Mouse (Mus musculus) myocyte (in vitro differentiated cells): Measurements from ENCODE around the gene Ctdsp2.

Experiments used
- CEBPB ChIP-seq: IDR thresholded peaks from 2 replicates; pipeline ENCODE4 v1.6.1; 2011; ENCODE audit warnings: mild to moderate bottlenecking, moderate library complexity; ENCODE audit not compliant: poor library complexity, insufficient read depth, severe bottlenecking
- E2F4 ChIP-seq: IDR thresholded peaks from one replicate; pipeline ENCODE4 v1.6.1; 2011; ENCODE audit warnings: mild to moderate bottlenecking, control low read depth, moderate library complexity; ENCODE audit not compliant: insufficient read depth
- MAX ChIP-seq: IDR thresholded peaks from one replicate; pipeline ENCODE4 v1.6.1; 2011; ENCODE audit warnings: low read depth, mild to moderate bottlenecking, control low read depth
- MYOG ChIP-seq, 3 experiments: IDR thresholded peaks; one replicate each; pipeline ENCODE4 v1.6.1; 2011; ENCODE audit warnings: control low read depth in 2 of 3, low read depth in 2 of 3, mild to moderate bottlenecking in 2 of 3; ENCODE audit not compliant: insufficient read length in 2 of 3, control insufficient read depth in 1 of 3, insufficient read depth in 1 of 3
- POLR2A ChIP-seq: IDR thresholded peaks from one replicate; pipeline ENCODE4 v1.6.1; 2011; ENCODE audit warnings: low read depth, mild to moderate bottlenecking, control low read depth, moderate library complexity; ENCODE audit not compliant: insufficient read length
- POLR2AphosphoS2 ChIP-seq: IDR thresholded peaks from one replicate; pipeline ENCODE4 v1.6.1; 2011; ENCODE audit warnings: low read depth, control low read depth; ENCODE audit not compliant: insufficient read length
- REST ChIP-seq: IDR thresholded peaks from one replicate; pipeline ENCODE4 v1.6.1; 2011; ENCODE audit warnings: mild to moderate bottlenecking, control low read depth, moderate library complexity; ENCODE audit not compliant: insufficient read depth, insufficient read length
- SRF ChIP-seq: IDR thresholded peaks from one replicate; pipeline ENCODE4 v1.6.1; 2011; ENCODE audit warnings: low read depth; ENCODE audit not compliant: control insufficient read depth, insufficient read length
- TCF12 ChIP-seq: IDR thresholded peaks from one replicate; pipeline ENCODE4 v1.6.1; 2011; ENCODE audit warnings: mild to moderate bottlenecking, control low read depth; ENCODE audit not compliant: poor library complexity, insufficient read depth, severe bottlenecking
- TCF3 ChIP-seq: IDR thresholded peaks from one replicate; pipeline ENCODE4 v1.6.1; 2011; ENCODE audit warnings: low read depth, control low read depth; ENCODE audit not compliant: insufficient read length
- USF1 ChIP-seq: IDR thresholded peaks from one replicate; pipeline ENCODE4 v1.6.1; 2011; ENCODE audit warnings: low read depth, mild to moderate bottlenecking, control low read depth, moderate library complexity

DNA sequence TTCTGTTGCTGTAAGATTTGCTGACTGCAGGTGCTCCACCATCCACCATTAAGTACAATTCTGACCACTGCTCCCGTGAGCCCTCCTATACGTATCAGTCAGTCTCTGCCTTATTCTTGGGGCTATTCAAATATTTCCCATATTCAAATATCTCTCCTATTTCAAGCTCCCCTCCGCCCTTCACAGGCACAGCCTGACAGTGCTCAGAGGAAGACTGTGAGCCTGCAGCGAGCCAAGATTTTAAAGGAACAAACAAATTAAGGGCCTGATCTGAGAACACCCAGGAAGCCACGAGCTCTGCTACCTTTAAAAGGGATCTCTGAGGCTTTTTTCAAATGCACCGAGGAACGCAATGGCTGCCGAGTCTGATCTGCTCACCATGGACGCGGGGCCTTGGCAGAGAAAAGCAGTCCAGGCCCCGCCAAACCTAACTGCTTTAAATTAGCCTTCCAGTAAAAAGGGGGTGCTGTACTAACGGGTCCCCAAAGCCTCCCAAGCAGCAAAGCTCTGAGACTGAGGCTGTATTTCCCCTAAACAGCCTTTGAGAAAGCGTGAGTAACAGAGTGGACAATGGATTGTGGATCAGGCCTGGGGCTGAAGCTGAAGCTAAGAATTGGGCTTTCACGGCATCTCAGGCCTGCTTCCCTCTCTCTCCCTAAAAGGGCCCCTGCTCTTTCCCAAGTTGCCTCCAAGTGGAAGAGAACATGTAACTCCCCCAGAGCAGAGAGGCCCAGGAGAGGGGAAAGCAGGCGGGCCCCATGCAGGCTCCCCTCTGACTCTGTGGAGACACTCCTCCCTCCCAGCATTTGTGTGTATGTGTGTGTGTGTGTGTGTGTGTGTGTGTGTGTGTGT lies 48.0 kb upstream of the Ctdsp2 start:
- TF ChIP-seq POLR2AphosphoS2 (no peak), TCF12 (no peak), POLR2A (no peak), USF1 (no peak), MAX (no peak), CEBPB (no peak), REST (no peak), E2F4 (no peak), SRF (no peak), MYOG (IDR thresholded peaks at IDR 0.05; ENCODE audit: control insufficient read depth in 1 of 3, insufficient read depth in 1 of 3, insufficient read length in 2 of 3, low read depth in 2 of 3) (no peak), TCF3 (no peak)
